Mouse (Mus musculus) midbrain, postnatal 0 days (tissue): ENCODE data around the gene Fam222a. TPM values are rescaled to one million over a fixed set of nuclear protein-coding genes. Genes with fewer than 3 reads are reported as not detected.

Experiments
- ATAC-seq: fragments of 200-750 bp; cut with Nextera tagmentation; 2 replicates; pipeline ENCODE4 v1.8.0; 2017; ENCODE audit warnings: moderate number of reproducible peaks, mild to moderate bottlenecking, moderate TSS enrichment, moderate library complexity; ENCODE audit not compliant: low FRiP score
- DNase-seq: peaks from one replicate; pipeline ENCODE4 v3.0.0-alpha.2; 2015; ENCODE audit warnings: low spot score
- H3K27ac ChIP-seq: fragments of 300-500 bp; sonication (generic); 2 replicates; pipeline ENCODE4 v1.5.1; 2014; ENCODE audit warnings: low read depth, mild to moderate bottlenecking, low read length, mixed read lengths
- H3K27me3 ChIP-seq: fragments of 300-500 bp; sonication (generic); 2 replicates; pipeline ENCODE4 v1.6.1; 2014; ENCODE audit warnings: low read length, control low read depth, mixed read lengths; ENCODE audit not compliant: insufficient read depth
- H3K36me3 ChIP-seq: fragments of 300-500 bp; sonication (generic); 2 replicates; pipeline ENCODE4 v1.6.1; 2014; ENCODE audit warnings: low read length, control low read depth, mixed read lengths; ENCODE audit not compliant: insufficient read depth
- H3K4me1 ChIP-seq: fragments of 300-500 bp; sonication (generic); 2 replicates; pipeline ENCODE4 v1.6.1; 2014; ENCODE audit warnings: mild to moderate bottlenecking, control low read depth, antibody characterized with exemption, low read length, mixed read lengths; ENCODE audit not compliant: insufficient read depth
- H3K4me2 ChIP-seq: fragments of 300-500 bp; sonication (generic); 2 replicates; pipeline ENCODE4 v1.6.1; 2014; ENCODE audit warnings: low read depth, mild to moderate bottlenecking, low read length, mixed read lengths; ENCODE audit not compliant: poor library complexity, severe bottlenecking
- H3K4me3 ChIP-seq: fragments of 300-500 bp; sonication (generic); 2 replicates; pipeline ENCODE4 v1.5.1; 2014; ENCODE audit warnings: low read depth, mild to moderate bottlenecking, low read length, moderate library complexity
- H3K9ac ChIP-seq: fragments of 300-500 bp; sonication (generic); replicated peaks from 2 replicates; pipeline ENCODE4 v1.6.1; 2014; ENCODE audit warnings: mild to moderate bottlenecking, low read length, moderate library complexity, mixed read lengths; ENCODE audit not compliant: poor library complexity, severe bottlenecking
- H3K9me3 ChIP-seq: fragments of 300-500 bp; sonication (generic); 2 replicates; pipeline ENCODE4 v1.6.1; 2016; ENCODE audit warnings: low read length, control low read depth
- CTCF ChIP-seq: IDR thresholded peaks from 2 replicates; pipeline ENCODE4 v1.5.1; 2016; ENCODE audit warnings: antibody characterized with exemption, mild to moderate bottlenecking
- WGBS: fragments of 180-500 bp; shearing (Covaris S2); extraction: QIAGEN DNeasy Blood & Tissue Kit; methylation state at CpG from one replicate; pipeline ENCODE4 v1.1.7; 2014; 5-methylcytosine and 5-hydroxymethylcytosine counted together
- polyA plus RNA-seq: library from polyadenylated mRNA; unstranded; fragments of >200 nt; fragmentation: Nextera tagmentation; extraction: Ambion mirVana; gene quantifications from 2 replicates; pipeline ENCODE4 v1.2.1, GENCODE M21; 2015
- total RNA-seq: library from RNA; depleted of rRNA; stranded (reverse); fragments of >200 nt; gene quantifications from 2 replicates; pipeline ENCODE4 v1.2.3, GENCODE M21; 2014

Fam222a gene
- total and polyA plus RNA-seq, 2 experiments from 2014 or later: 4.2 to 10.4 TPM

GRCm38 (mm10) chr5:114565305-114565704 is 2.5 kb upstream of the Fam222a start:
- no peak for ATAC-seq
- Histone ChIP-seq H3K9ac (no peak overlapping the region), H3K4me3 (no peak overlapping the region), H3K9me3 (no peaks in the 10 kb centered on the region), H3K27ac (no peak overlapping the region), H3K36me3 (no peaks in the 10 kb centered on the region), H3K27me3 (no peaks in the 10 kb centered on the region), H3K4me2 (no peak overlapping the region), H3K4me1 (peaks cover 9% of the 10 kb centered on the region)
- no peak for TF ChIP-seq CTCF
- WGBS: 14% methylated on average over 11 of the region's 12 CpGs
- no peak for DNase-seq

- WGBS: 74% methylated on average over 6 of the region's 6 CpGs
- H3K27me3 ChIP-seq: no peaks in the 10 kb centered on the region
- H3K4me2 ChIP-seq: no peak overlapping the region
- TF ChIP-seq CTCF: no peak
- H3K4me1 ChIP-seq: peaks cover 13% of the 10 kb centered on the region
- H3K9ac ChIP-seq: no peak overlapping the region
- no peaks in the 10 kb centered on the region for H3K9me3 ChIP-seq
- DNase-seq: no peak
- H3K36me3 ChIP-seq: no peaks in the 10 kb centered on the region
- no peak for ATAC-seq
- H3K4me3 ChIP-seq: no peak overlapping the region
- no peak overlapping the region for H3K27ac ChIP-seq
Measured at GRCm38 (mm10) chr5:114565751-114566150, 2.1 kb upstream of the Fam222a start.

GRCm38 (mm10) chr5:114566461-114566860 is 1.4 kb upstream of the Fam222a start:
- no peaks in the 10 kb centered on the region for H3K9me3 ChIP-seq
- H3K4me1 ChIP-seq: peaks cover 18% of the 10 kb centered on the region
- WGBS: 88% methylated on average over 10 of the region's 10 CpGs
- no peak overlapping the region for H3K9ac ChIP-seq
- no peak overlapping the region for H3K4me3 ChIP-seq
- H3K27ac ChIP-seq: no peak overlapping the region
- no peak for TF ChIP-seq CTCF
- H3K4me2 ChIP-seq: no peak overlapping the region
- H3K36me3 ChIP-seq: no peaks in the 10 kb centered on the region
- H3K27me3 ChIP-seq: no peaks in the 10 kb centered on the region
- DNase-seq: no peak
- ATAC-seq: no peak

- H3K27ac ChIP-seq: peak overlapping the region; percentile 88
- WGBS: under 1% methylated on average over 52 of the region's 52 CpGs
- no peaks in the 10 kb centered on the region for H3K36me3 ChIP-seq
- peaks cover 22% of the 10 kb centered on the region for H3K4me1 ChIP-seq
- H3K4me2 ChIP-seq: peak overlapping the region; percentile 87
- peak; percentile 44 for TF ChIP-seq CTCF
- DNase-seq (peak; percentile 97), ATAC-seq (peak; percentile 91)
- peak overlapping the region; percentile 88 for H3K4me3 ChIP-seq
- no peaks in the 10 kb centered on the region for H3K9me3 ChIP-seq
- H3K27me3 ChIP-seq: no peaks in the 10 kb centered on the region
- peak overlapping the region; percentile 79 for H3K9ac ChIP-seq
Measured at GRCm38 (mm10) chr5:114567075-114567517, 720 bp upstream of the Fam222a start.

- H3K36me3 ChIP-seq: 0 out of 2 replicates have a peak, but pooled peaks cover under 1% of the 10 kb centered on the region
- 15% methylated on average over 5 of the region's 5 CpGs for WGBS
- peaks cover 31% of the 10 kb centered on the region for H3K4me1 ChIP-seq
- ATAC-seq (no peak), DNase-seq (no peak)
- no peaks in the 10 kb centered on the region for H3K27me3 ChIP-seq
- peak overlapping the region; percentile 87 for H3K4me2 ChIP-seq
- H3K4me3 ChIP-seq: peak overlapping the region; percentile 88
- no peak for TF ChIP-seq CTCF
- no peaks in the 10 kb centered on the region for H3K9me3 ChIP-seq
- H3K9ac ChIP-seq: peak overlapping the region; percentile 79; the same call in 1 of the 2 replicates
- H3K27ac ChIP-seq: 0 out of 2 replicates have a peak overlapping the region, but pooled peaks have one; percentile 6
Measured at GRCm38 (mm10) chr5:114568818-114569217, 1.0 kb downstream of the Fam222a start.

GRCm38 (mm10) chr5:114569918-114570670 is 2.3 kb downstream of the Fam222a start:
- peak; percentile 88 for DNase-seq
- H3K9me3 ChIP-seq: no peaks in the 10 kb centered on the region
- peak overlapping the region; percentile 55; the same call in 1 of the 2 replicates for H3K9ac ChIP-seq
- H3K27ac ChIP-seq: no peak overlapping the region
- no peak for ATAC-seq
- H3K27me3 ChIP-seq: no peaks in the 10 kb centered on the region
- H3K4me2 ChIP-seq: peak overlapping the region; percentile 87
- 27% methylated on average over 10 of the region's 16 CpGs for WGBS
- H3K4me1 ChIP-seq: peaks cover 37% of the 10 kb centered on the region
- H3K36me3 ChIP-seq: 0 out of 2 replicates have a peak, but pooled peaks cover 3% of the 10 kb centered on the region
- peak overlapping the region; percentile 88 for H3K4me3 ChIP-seq
- TF ChIP-seq CTCF: no peak
